Mouse (Mus musculus): Measurements from ENCODE around the gene Tob1.

GRCm38 (mm10) chr11:94234857-94235256 is 23.6 kb downstream of the Tob1 start:
- TF ChIP-seq POLR2A (IDR thresholded peaks at IDR 0.05; ENCODE audit: low read depth, low read length) (no peak), CTCF (IDR thresholded peaks at IDR 0.05; ENCODE audit: extremely low read depth, insufficient read depth, insufficient read length, insufficient replicate concordance) (no peak)
